Mouse (Mus musculus) MEL (cell line): ENCODE data around the gene Evpl. TPM values are rescaled to one million over a fixed set of nuclear protein-coding genes. Genes with fewer than 3 reads are reported as not detected.

Experiments
- DNase-seq: peaks from one replicate; pipeline ENCODE4 v3.0.0; 2011; ENCODE audit warnings: low read depth, low spot score
- H3K27ac ChIP-seq: 2 replicates; pipeline ENCODE4 v1.5.1; 2012; ENCODE audit warnings: low read depth, mild to moderate bottlenecking, control low read depth, low read length, moderate library complexity; ENCODE audit not compliant: control insufficient read depth
- H3K27me3 ChIP-seq, 2 experiments: fragments of 150-350 bp in 1 of 2; sonication (generic) in 1 of 2; 2 replicates each; pipeline ENCODE4 v1.6.1; 2012; ENCODE audit warnings: low read length in 2 of 2, mild to moderate bottlenecking in 2 of 2, improper control_type of control experiment in 1 of 2, moderate library complexity in 1 of 2; ENCODE audit not compliant: insufficient read depth in 2 of 2, control insufficient read depth in 1 of 2
- H3K36me3 ChIP-seq, 2 experiments: 2 replicates each; pipeline ENCODE4 v1.6.1; 2012 to 2014; ENCODE audit warnings: low read length in 2 of 2, improper control_type of control experiment in 1 of 2, inconsistent platforms in 1 of 2, mild to moderate bottlenecking in 1 of 2; ENCODE audit not compliant: insufficient read depth in 2 of 2, control insufficient read depth in 1 of 2
- H3K4me1 ChIP-seq, 2 experiments: fragments of 150-350 bp in 1 of 2; sonication (generic) in 1 of 2; 2 replicates each; pipeline ENCODE4 v1.6.1; 2012; ENCODE audit warnings: low read length in 2 of 2, improper control_type of control experiment in 1 of 2, mild to moderate bottlenecking in 1 of 2; ENCODE audit not compliant: insufficient read depth in 2 of 2, control insufficient read depth in 1 of 2
- H3K4me3 ChIP-seq, 2 experiments: fragments of 150-350 bp in 1 of 2; sonication (generic) in 1 of 2; 2 replicates each; pipeline ENCODE4 v1.5.1; 2012; ENCODE audit warnings: low read depth in 2 of 2, low read length in 2 of 2, mild to moderate bottlenecking in 2 of 2, moderate library complexity in 2 of 2, control low read depth in 1 of 2, improper control_type of control experiment in 1 of 2; ENCODE audit not compliant: control insufficient read depth in 1 of 2, insufficient read depth in 1 of 2
- H3K79me2 ChIP-seq: 2 replicates; pipeline ENCODE4 v1.6.1; 2012; ENCODE audit warnings: mild to moderate bottlenecking, low read length, moderate library complexity; ENCODE audit not compliant: control insufficient read depth, poor library complexity, insufficient read depth
- H3K9ac ChIP-seq: 2 replicates; pipeline ENCODE4 v1.6.1; 2012; ENCODE audit warnings: low read depth, mild to moderate bottlenecking, control low read depth, low read length, moderate library complexity; ENCODE audit not compliant: control insufficient read depth, poor library complexity, severe bottlenecking
- H3K9me3 ChIP-seq: fragments of 150-350 bp; sonication (generic); replicated peaks from 2 replicates; pipeline ENCODE4 v1.6.1; 2012; ENCODE audit warnings: mild to moderate bottlenecking, low read length, improper control_type of control experiment, moderate library complexity; ENCODE audit not compliant: insufficient read depth
- BHLHE40 ChIP-seq: IDR thresholded peaks from 2 replicates; pipeline ENCODE4 v1.6.1; 2012; ENCODE audit warnings: low read depth, mild to moderate bottlenecking, inconsistent platforms, low read length, improper control_type of control experiment, borderline replicate concordance
- CHD1 ChIP-seq: IDR thresholded peaks from 2 replicates; pipeline ENCODE4 v1.6.1; 2012; ENCODE audit warnings: low read depth, mild to moderate bottlenecking, inconsistent platforms, low read length, improper control_type of control experiment
- CHD2 ChIP-seq: IDR thresholded peaks from 2 replicates; pipeline ENCODE4 v1.6.1; 2011; ENCODE audit warnings: low read length, improper control_type of control experiment
- ETS1 ChIP-seq: IDR thresholded peaks from 2 replicates; pipeline ENCODE4 v1.6.1; 2012; ENCODE audit warnings: low read depth, mild to moderate bottlenecking, inconsistent platforms, low read length, improper control_type of control experiment, moderate library complexity
- GABPA ChIP-seq: IDR thresholded peaks from 2 replicates; pipeline ENCODE4 v1.6.1; 2012; ENCODE audit warnings: low read depth, mild to moderate bottlenecking, inconsistent platforms, low read length, improper control_type of control experiment, moderate library complexity
- JUND ChIP-seq: IDR thresholded peaks from 2 replicates; pipeline ENCODE4 v1.6.1; 2011; ENCODE audit warnings: low read depth, mild to moderate bottlenecking, improper control_type of control experiment, low read length
- MEF2A ChIP-seq: IDR thresholded peaks from 2 replicates; pipeline ENCODE4 v1.6.1; 2014; ENCODE audit warnings: low read depth, mild to moderate bottlenecking, inconsistent platforms, low read length, improper control_type of control experiment; ENCODE audit not compliant: poor library complexity, insufficient replicate concordance, severe bottlenecking; ENCODE audit errors: extremely low read depth
- MYC ChIP-seq: IDR thresholded peaks from 2 replicates; pipeline ENCODE4 v1.6.1; 2011; ENCODE audit warnings: low read depth, mild to moderate bottlenecking, low read length, improper control_type of control experiment, moderate library complexity
- POLR2AphosphoS2 ChIP-seq: IDR thresholded peaks from 2 replicates; pipeline ENCODE4 v1.6.1; 2011; ENCODE audit warnings: low read length, improper control_type of control experiment
- SMC3 ChIP-seq: IDR thresholded peaks from 2 replicates; pipeline ENCODE4 v1.6.1; 2011; ENCODE audit warnings: low read depth, low read length, improper control_type of control experiment
- TBP ChIP-seq: IDR thresholded peaks from 2 replicates; pipeline ENCODE4 v1.8.0; 2011; ENCODE audit warnings: low read depth, low read length, improper control_type of control experiment
- USF2 ChIP-seq, 2 experiments: IDR thresholded peaks; 2 replicates each; pipeline ENCODE4 v1.6.1; 2011 to 2012; ENCODE audit warnings: improper control_type of control experiment in 2 of 2, low read length in 2 of 2, borderline replicate concordance in 1 of 2, inconsistent platforms in 1 of 2, low read depth in 1 of 2, mild to moderate bottlenecking in 1 of 2; ENCODE audit not compliant: insufficient read depth in 1 of 2
- ZC3H11A ChIP-seq: IDR thresholded peaks from 2 replicates; pipeline ENCODE4 v1.6.1; 2012; ENCODE audit warnings: low read depth, mild to moderate bottlenecking, inconsistent platforms, low read length, improper control_type of control experiment
- ZKSCAN1 ChIP-seq: IDR thresholded peaks from 2 replicates; pipeline ENCODE4 v1.6.1; 2012; ENCODE audit warnings: low read depth, mild to moderate bottlenecking, inconsistent platforms, low read length, improper control_type of control experiment, moderate library complexity
- ZNF384 ChIP-seq: IDR thresholded peaks from 2 replicates; pipeline ENCODE4 v1.6.1; 2012; ENCODE audit warnings: low read depth, mild to moderate bottlenecking, inconsistent platforms, low read length, improper control_type of control experiment
- polyA plus RNA-seq, 2 experiments: library from polyadenylated mRNA; stranded (reverse) in 1 of 2; unstranded in 1 of 2; fragments of >175 nt in 1 of 2; fragments of >200 nt in 1 of 2; gene quantifications; 2 replicates each; pipeline versions ENCODE4 v1.2.1 to v1.2.4; 2012; ENCODE audit warnings: low replicate concordance in 2 of 2, low read depth in 1 of 2; ENCODE audit not compliant: insufficient read length in 2 of 2, insufficient read depth in 1 of 2, missing spikeins in 1 of 2
- total RNA-seq: library from RNA; depleted of rRNA; stranded (reverse); fragments of 300-350 nt; gene quantifications from 2 replicates; pipeline ENCODE4 v1.2.3, GENCODE M21; 2012

Evpl gene
- total and polyA plus RNA-seq, 3 experiments = 0.39 to 0.78 TPM; not detected in 1

- Histone ChIP-seq H3K9ac (no peak overlapping the region), H3K27me3 (no peaks in the 10 kb centered on the region), H3K4me1 (peaks cover 0 to 13% of the 10 kb centered on the region in 2 experiments; a peak in 1 of 4 replicates), H3K36me3 (no peaks in the 10 kb centered on the region), H3K9me3 (no peaks in the 10 kb centered on the region), H3K4me3 (no peak overlapping the region), H3K27ac (no peak overlapping the region), H3K79me2 (no peaks in the 10 kb centered on the region)
- TF ChIP-seq POLR2AphosphoS2 (no peak), CHD1 (no peak), ZC3H11A (no peak), ETS1 (no peak), CHD2 (no peak)
- peak; percentile 67 for DNase-seq
These were observed 19.0 kb downstream of the Evpl start for GRCm38 (mm10) chr11:116218737-116219400.

DNA sequence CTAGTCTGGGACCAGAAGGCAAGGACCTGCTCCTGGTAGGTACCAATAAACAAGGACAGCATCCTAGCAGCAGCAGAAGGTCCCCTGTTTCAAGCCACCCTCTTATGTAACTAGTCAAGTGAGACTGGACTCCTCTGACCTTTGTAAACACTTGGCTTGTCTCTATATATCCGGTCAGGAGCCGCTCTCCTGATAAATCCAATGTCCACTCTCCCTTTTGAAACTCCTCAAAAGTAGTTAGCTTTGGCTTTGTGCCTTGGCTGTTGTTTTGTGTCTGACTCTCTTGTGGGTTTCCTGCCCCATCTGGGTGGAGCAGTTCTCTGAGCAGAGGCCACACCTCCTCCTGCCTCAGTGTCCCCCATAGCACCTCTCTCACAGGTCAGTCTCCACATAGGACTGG is 19.6 kb downstream of the Evpl start:
- Histone ChIP-seq H3K27me3 (no peaks in the 10 kb centered on the region), H3K36me3 (no peaks in the 10 kb centered on the region), H3K9ac (no peak overlapping the region), H3K4me3 (no peak overlapping the region), H3K9me3 (no peaks in the 10 kb centered on the region), H3K27ac (no peak overlapping the region), H3K79me2 (no peaks in the 10 kb centered on the region), H3K4me1 (peaks cover 0 to 13% of the 10 kb centered on the region in 2 experiments; a peak in 1 of 4 replicates)
- no peak for TF ChIP-seq ZNF384
- no peak for TF ChIP-seq SMC3
- no peak for TF ChIP-seq GABPA
- TF ChIP-seq JUND = no peak
- TF ChIP-seq MYC = no peak
- TF ChIP-seq USF2 (IDR thresholded peaks at IDR 0.05; ENCODE audit: borderline replicate concordance in 1 of 2, insufficient read depth in 1 of 2, low read depth in 1 of 2, low read length in 2 of 2) = no peak
- TF ChIP-seq MEF2A = no peak
- no peak for TF ChIP-seq TBP
- TF ChIP-seq BHLHE40 = no peak
- no peak for TF ChIP-seq ZKSCAN1
- TF ChIP-seq ZC3H11A = no peak
- no peak for DNase-seq
